Mouse (Mus musculus) mouse trophoblast stem cell (cell line): ENCODE data around the gene Slc5a6.

Source experiments
- in situ Hi-C, 2 experiments: fragments of 300-500 bp; cut with MseI, MboI; formaldehyde crosslinking; loops; 2 replicates in 1 of 2; 3 replicates in 1 of 2; pipeline ENCODE4 v1.15.1; 2025

The Slc5a6 gene

DNA sequence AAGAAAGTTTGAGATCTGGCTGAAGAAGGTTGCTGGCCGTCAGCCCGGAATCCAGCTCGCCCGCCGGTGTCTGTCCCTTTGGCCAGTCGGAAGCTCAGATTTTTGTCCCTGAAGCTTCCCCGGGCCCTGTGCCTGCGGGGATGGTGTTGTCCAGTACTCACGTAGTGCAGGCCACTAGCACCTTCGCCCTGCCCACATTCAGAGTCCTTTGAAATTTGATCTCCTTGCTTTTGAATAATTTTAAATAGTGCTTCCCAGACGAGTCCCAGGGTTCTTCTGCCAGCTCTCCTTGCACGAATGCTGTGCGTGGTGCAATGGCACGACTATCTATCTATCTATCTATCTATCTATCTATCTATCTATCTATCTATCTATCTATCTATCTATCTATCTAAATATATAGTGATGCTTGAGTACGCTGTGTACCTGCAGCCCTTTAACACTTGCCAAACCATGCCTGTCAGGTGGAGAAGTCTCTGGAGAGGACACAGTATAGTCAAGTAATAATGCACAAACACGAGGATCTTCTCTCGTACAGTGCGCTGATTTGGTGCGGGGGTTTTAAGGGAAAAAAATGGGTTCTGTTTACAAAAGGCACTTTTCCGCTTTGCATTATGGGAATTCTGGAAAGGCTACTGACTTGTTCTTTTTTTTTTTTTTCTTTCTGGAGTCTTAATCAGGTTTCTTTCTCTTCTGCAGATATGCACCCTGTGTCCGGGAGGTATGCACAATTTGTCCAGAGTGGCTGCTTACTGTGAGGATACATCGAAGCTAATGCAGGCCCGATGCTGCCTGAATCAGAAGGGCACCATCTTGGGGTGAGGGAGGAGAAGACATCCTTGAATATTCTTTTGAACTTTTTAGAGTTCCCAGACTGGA, at the start of gene Slc5a6:
Gene Slc5a6 (minus strand): TSS at position 162 of the 879 bp plus-strand sequence.
- in situ Hi-C loops = no loop called here

DNA sequence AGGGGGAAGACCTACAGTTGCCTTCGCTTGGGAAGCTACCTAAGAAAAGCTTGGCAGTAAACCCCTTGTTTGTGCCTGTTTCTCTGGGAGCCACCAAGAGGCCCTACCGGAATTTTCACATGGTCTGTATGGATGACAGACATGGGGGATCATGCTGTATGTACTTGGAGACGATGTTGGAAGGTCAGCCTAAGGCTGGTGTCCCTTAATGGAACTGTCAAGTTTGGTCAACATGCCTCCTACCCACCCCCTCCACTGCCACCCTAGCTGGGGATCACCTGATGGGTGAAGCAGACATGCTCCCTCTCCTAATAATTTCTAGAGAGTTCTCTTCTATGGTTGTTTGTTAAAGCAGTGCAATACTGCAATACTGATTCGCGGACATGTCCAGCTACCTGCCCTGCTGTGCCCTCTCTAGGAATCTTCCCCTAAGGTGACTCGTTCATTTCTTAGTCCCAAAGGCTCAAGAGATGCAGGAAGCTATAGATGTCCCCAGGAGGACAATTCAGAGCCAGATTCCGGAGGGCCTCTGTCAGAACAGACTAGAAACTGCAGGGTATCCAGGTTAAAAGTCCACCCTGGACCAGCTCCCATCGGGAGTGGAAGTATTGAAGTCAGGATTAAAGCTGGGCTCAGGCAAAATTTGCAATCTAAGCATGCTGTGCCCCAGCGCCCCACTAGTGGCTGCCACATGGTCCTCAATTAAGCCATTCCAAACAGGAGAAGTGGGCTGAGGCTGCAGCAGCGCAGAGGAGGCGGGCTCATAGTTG, 47.2 kb upstream of the Slc5a6 start:
- in situ Hi-C loops = no loop called here

DNA sequence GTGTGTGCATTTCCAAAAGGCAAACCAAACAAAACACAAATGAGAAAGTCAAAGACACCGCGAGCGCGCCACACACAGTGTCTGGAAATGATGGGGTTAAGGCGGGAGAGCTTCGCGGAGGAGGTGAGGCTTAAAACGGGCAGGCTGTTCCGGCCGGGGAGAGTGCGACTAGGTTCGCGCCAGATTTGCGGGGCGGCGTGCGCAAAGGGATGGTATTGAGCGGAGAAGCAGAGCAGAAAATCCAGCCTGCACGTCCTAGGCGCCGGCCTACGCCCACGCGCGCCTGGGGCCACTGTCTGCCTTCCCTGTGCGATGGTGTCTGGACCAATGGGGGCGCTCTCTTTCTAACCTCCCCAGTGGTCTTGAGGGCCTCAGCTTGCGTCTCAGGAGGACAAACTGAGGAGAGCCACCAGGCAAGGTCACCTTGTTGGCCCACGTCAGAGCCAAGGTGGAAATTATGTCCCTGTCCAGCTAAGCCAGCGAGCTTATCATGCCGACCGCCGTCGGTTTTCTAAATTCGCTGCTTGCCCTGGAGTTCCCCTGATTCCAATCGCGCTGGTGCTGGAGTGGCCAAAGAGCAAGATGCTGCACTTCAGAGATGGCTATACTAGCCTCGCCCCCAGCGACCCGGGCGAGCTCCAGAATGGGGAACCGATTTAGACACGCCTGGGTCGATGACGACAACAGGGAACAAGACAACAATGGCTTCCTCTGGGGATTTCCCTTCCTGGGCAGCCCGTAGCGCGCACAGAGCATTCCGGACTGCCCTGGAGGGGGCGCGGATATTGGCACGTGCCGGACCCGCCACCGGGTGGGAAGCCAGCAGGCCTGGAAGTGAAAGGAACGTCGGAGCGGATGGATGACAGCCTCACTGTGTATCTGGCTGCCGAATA, 46.3 kb upstream of the Slc5a6 start:
- in situ Hi-C loops = no loop called here

DNA sequence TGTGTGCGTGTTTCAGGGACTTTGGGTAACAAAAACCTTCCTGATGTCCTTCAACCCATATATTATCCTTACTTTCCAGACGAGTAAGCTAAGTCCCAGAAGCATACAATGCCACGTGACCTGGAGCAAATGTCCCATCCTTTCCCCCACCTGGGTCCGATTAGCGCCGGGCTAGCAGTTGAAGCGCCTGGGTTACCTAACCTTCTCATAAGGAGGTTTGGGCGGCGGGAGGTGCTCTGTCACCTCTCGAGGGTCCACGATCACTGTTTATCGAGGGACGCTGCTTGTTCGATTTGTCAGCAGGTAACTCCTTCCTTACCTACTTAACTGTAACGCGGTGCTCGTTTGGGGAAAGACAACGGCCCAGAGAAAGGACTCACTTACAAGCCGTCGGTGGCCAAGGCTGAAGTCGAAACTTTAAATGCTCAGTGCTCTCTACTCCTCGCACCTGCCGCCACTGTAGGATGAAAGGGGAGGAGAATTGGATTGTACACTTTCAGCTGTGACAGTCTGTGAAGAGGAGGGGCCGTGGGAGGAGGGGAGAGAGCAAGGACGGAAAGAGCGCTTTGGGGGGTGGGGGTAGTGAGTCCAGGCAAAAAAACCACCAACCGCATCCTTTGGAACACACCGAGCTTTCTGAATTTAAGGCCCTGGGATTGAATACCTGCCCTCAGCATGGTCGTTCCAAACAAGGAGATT, 45.5 kb upstream of the Slc5a6 start:
- in situ Hi-C loops = no loop called here

DNA sequence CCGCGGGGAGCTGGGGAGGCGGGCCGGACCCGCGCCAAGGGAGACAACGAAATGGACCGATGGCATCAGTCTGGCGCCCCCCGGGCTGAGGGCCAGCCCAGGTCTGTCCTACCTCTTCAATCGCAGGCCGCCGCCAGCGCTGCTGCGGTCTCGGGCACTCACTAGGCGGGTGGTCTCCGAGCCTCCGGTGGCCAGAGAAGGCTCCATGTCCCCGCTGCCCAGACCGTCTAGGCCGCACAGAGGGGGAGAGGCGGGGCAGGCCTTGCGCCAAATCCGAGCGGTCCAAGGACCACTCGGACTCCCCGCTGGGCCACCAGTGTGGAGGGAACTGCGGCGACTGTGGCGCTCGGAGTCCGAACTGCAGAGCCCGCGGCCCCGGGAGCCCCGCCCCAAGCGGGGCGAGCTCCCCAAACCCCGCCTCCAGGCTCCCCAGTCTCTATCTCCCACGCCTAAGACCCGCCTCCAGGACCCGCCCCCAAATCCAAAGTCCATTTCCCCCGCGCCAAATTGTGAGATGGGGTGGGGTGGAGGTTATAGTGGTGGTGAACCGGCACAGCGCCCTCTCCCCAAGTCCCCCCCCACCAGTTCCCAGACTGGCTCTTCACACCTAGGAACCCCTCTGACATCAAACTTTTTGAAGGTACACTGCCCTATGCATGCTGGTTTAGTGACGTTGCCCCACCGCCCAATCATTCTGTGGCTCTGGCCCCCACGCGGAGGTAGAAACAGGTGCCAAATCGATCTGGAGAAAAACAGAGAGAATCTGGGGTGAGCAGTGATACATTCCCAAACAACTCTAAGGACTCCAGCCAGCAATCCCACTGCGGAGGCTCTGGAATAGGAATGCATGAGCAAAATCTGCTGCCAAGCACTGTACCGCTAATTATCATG, 44.7 kb upstream of the Slc5a6 start:
- in situ Hi-C loops = no loop called here

DNA sequence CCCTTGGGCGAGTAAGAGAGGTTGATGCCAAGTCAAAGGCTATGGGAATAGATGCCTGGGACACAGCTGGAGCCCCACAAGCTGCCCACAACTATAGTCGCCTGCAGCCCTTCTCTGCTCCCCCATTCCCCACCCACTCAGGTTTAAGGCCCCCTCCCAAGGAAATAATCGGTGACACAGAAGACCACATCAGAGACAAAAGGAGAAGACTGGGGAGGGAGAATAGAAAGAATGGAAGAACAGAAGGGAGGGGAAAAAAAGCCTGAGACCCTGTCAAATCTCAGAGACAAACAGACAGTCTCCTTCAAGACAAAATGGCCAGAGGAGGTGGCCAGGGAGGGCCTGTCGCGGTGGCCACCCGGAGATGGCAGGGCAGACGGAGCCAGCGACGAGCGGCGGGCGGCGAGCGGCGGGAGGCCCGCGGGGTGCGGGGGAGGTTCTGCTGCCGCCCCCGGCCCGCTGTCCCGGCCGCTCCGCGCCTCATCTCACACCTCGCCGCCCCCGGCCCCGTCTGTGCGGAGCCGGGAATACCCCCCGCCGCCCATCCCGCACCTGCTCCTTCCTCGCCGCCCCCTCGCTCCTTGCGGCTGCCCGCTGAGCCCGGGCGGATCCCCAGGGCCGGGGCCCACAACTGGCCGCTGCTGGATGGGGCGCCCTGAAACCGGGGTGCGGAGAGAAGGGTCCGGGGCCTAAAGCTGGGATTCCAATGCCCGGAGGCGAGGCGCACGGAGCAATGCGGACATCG, 43.7 kb upstream of the Slc5a6 start:
- in situ Hi-C loops = no loop called here

DNA sequence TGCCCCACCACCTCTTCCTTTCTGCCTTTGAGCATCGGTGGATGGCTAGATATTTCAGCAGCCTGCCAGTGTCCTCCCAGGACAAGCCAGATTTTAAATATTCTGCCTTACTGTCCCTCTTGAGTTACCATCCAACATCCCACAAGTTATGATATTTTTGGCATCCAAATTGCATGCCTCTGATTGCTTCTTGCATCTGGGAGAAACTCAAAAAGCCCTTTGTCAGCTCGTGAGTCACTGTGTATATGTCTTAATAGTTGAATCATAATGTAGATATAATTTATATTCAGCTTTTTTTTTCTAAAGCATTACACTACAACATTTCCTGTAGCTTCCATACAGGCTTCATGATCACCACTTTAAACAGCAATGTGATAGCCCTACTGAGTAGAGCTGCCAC, 38.4 kb upstream of the Slc5a6 start:
- in situ Hi-C loops = no loop called here

DNA sequence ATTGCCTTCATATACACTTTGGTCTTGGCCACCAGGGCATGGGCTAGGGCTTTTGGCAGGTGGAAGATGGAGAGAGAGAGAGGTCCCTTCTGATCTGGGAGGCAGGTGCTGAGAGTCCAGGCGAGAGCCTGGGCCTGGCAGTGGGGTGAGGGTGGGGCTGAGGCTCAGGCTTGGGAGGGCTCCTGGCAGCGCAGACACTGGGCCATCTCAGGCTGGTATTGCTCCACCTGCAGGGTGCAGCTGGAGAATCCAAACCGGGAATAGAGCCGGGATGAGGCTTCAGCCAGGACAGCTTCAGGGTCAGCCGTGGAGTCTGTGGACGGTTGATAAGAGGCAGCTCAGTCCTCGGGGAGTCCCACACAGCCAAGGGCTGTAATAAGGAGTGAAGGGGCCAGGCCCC, 37.9 kb upstream of the Slc5a6 start:
- in situ Hi-C loops = no loop called here

DNA sequence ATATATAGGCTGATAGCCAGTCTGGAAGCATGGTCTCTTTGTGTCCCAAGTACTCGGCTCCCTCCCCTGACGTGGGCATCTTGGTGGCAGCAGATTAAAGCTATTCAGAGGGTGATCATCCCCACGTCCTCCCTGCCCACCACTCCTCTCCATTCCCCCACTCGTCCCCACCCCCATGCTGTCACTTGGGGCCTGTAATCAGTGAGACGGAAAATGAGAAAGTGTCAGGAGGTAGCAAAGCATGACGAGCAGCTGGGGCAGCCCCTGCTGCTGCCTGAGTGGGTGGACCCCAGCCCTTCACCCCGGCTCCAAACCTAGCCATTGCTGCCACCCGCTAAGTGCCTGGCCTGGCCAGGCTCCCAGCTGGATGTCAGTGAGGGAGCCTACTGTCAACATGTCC, 35.2 kb upstream of the Slc5a6 start:
- in situ Hi-C loops = no loop called here

DNA sequence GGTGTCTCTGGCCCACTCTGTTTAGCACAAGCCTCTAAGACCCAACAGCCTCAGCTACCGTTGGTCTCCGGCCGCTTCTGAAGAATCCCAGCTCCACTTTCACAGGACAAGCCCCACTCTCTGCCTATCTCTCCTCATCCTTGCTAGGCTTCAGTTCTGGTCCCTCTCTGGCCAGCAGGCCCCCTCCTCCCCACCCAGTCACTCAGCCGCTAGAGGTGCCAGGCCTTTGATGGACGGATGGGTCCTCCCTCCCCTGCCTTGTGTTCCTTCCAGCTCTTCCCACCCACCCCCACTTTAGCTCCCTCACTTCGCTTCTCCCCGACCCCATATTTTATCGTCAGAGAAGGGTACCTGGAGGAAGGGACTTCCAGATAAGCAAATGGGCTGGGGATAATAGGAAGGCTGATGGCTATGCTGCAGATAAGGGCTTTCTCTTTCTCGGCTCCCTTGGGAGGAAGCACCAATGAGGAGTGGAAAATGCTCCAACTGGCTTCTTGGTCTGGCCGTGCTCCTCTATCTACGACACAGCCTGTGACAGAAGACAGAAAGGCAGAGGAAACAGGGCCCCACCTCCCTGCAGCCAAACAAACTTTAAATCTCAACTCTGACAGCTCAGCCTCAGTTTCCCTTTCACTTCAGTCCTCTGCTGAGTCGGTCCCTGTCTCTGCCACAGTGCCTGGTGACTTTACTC, 34.4 kb upstream of the Slc5a6 start:
- in situ Hi-C loops = no loop called here

DNA sequence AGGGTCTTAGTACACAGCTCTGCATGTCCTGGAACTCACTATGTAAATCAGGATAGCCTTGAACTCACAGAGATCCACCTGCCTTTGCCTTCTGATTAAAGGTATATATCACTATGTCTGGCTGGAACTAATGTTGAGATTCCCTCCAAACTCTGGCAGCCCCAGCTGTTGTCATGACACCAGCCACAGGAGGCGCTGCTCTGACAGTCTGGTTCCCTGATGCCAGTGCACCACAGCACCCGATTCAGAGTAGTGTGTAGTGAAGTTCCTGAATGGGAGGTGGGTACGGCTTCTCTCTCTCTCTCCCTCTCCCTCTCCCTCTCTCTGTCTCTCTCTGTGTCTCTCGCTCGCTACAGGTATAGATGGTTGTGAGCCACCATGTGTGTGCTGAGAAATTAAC, 33.6 kb upstream of the Slc5a6 start:
- in situ Hi-C loops = no loop called here

DNA sequence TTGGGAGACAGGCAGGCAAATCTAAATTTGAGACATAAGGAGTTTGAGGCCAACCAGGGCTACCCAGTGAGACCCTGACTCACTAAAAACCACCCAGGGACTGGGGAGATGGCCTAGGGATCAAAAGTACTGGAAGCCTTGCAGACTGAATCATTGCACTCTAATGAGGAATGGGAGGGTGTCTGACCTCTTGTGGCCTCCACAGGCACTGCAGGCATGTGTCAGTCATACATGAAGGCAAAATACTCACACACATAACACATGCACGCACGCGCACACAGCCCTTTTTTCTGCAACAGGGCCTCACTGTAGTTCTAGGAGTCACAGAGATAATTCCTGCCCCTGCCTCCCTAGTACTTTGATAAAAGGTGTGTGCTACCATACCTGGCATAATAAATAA, 32.7 kb upstream of the Slc5a6 start:
- in situ Hi-C loops = no loop called here

DNA sequence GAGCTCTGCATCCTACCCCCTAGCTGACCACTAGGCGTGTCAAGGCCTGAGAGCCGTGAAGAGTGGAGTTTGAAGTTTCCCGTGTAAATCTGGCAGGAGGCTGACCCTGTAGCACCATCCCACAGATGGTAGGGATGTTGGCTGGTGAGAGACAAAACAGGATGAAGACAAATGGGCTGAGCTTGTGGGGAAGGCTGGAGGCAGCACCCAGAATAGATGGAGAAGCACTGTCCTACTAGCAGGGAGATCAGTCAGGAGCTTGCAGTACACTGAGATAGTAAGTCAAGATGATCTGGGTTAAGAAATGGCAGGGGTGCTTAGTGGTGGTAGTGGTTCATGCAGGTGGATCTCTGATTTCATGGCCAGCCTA, 32.1 kb upstream of the Slc5a6 start:
- in situ Hi-C loops = no loop called here

DNA sequence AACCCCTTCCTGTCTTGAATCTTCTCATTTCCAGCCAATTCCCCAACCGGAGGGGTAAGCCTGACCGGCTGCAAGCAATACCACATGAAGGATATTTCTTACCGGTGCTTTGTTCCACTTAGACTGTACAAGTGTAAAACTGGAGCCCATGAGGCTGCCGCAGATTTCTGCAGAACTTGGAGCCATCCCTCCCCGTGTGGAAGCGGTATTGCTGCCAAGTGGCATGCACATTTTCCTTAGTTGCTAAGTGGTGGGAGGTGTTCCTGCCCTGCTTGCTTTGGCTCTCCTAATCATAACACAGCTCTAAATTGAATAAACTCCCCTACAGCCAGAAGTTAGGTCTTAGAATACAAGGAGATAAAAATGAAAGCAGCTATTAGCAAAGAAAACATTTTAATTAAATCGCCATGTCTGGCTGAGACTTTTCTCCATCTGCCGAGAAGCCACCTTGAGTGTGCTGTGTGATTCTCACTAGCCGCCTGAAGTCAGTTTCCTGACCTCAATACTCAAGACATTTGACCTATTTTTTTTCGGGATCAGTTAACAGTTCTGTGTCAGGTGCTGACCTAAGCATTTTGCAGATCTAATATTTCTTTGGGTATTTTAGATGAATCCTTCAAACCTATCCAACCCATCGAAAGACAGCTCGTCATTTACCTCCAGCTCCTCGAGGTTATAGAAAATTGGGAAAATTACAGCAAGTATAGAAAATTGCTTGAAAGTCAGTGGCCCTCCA, 31.5 kb upstream of the Slc5a6 start:
- in situ Hi-C loops = no loop called here

DNA sequence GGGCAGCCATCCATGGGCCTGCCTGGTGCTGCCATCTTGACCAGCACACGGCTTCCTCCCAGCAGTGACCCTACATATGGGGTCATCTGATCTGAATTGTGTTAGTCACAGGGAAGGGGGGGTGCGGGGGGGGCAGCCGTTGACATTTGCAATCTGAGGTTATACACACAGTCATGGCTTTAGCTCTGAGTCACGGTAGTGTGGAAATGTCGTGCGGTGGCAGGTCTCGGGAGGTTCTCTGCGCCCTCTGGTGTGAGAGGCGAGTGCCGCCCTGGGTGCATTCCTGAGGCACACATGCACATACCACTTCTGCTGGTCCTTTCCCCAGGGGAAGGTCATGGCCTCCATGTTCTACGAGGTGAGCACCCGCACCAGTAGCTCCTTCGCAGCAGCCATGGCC, 27.6 kb upstream of the Slc5a6 start:
- in situ Hi-C loops = no loop called here

DNA sequence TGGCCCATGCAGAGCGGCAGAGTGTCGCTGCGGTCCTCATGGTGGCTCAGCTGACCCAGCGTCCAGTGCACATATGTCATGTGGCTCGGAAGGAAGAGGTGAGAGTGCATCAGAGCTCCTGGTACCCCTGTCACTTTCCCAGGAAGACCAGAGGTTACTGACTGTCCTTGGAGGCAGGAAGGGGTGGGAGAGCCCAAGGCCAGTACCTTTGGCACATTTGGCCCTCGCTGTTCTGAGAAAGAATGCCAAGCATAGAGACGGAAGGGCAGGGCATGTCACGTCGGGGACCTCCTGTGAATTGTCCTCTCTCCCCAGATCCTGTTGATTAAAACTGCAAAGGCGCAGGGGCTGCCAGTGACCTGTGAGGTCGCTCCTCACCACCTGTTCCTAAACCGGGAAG, 24.5 kb upstream of the Slc5a6 start:
- in situ Hi-C loops = no loop called here

DNA sequence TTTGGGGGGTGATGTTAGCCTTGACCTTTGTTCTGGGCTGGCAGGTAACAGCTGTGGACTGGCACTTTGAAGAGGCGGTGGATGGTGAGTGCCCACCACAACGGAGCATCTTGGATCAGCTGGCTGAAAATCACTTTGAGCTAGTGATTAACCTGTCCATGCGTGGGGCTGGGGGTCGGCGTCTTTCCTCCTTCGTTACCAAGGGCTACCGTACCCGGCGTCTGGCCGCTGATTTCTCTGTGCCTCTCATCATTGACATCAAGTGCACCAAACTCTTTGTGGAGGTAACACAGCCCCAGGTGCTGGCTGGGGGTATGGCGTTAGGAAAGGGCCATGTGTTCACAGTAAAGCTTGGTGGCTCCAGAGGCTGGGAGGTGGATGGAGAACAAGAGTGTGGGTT, 23.1 kb upstream of the Slc5a6 start:
- in situ Hi-C loops = no loop called here

DNA sequence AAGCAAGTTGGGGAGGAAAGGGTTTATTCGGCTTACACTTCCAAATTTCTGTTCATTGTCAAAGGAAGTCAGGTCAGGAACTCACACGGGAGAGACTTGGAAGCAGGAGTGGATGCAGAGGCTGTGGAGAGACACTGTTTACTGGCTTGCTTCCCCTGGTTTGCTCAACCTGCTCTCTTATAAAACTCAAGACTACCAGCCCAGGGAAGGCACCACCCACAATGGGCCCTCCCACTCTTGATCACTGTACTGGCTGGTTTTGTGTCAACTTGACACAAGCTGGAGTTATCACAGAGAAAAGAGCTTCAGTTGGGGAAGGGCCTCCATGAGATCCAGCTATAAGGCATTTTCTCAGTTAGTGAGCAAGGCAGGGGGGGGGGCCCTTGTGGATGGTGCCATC, 22.3 kb upstream of the Slc5a6 start:
- in situ Hi-C loops = no loop called here
